Mouse (Mus musculus) thymus, postnatal 25 days (tissue): ENCODE results near the gene Kcnj5.
A peak's percentile ranks its signal among the peaks of the same experiment; 100 is the strongest.

Experiments
- DNase-seq: peaks from one replicate; pipeline ENCODE4 v3.0.0; 2022

Kcnj5 gene

GRCm38 (mm10) chr9:32344051-32344450 is at the start of gene Kcnj5:
Gene Kcnj5 (minus strand): TSS chr9:32344350.
- no peak for DNase-seq

- no peak for DNase-seq
Observed at GRCm38 (mm10) chr9:32392716-32393115, 48.6 kb upstream of the Kcnj5 start.

- DNase-seq = no peak
Observed at GRCm38 (mm10) chr9:32391701-32392100, 47.6 kb upstream of the Kcnj5 start.

GRCm38 (mm10) chr9:32391092-32391491 is 46.9 kb upstream of the Kcnj5 start:
- no peak for DNase-seq

GRCm38 (mm10) chr9:32388120-32388519 is 44.0 kb upstream of the Kcnj5 start:
- peak; percentile 45 for DNase-seq

- no peak for DNase-seq
Observed at GRCm38 (mm10) chr9:32384906-32385305, 40.8 kb upstream of the Kcnj5 start.

- no peak for DNase-seq
Observed at GRCm38 (mm10) chr9:32376863-32377590, 32.9 kb upstream of the Kcnj5 start.

- no peak for DNase-seq
Observed at GRCm38 (mm10) chr9:32376031-32376430, 31.9 kb upstream of the Kcnj5 start.

- DNase-seq = no peak
Observed at GRCm38 (mm10) chr9:32373656-32374055, 29.5 kb upstream of the Kcnj5 start.

GRCm38 (mm10) chr9:32372202-32372601 is 28.1 kb upstream of the Kcnj5 start, which contains the start of gene Kcnj1:
Gene Kcnj1 (plus strand): TSS chr9:32372493.
- DNase-seq = no peak

GRCm38 (mm10) chr9:32369388-32369787 is 25.2 kb upstream of the Kcnj5 start:
- DNase-seq = no peak

GRCm38 (mm10) chr9:32368812-32369211 is 24.7 kb upstream of the Kcnj5 start:
- no peak for DNase-seq

GRCm38 (mm10) chr9:32360770-32361169 is 16.6 kb upstream of the Kcnj5 start:
- DNase-seq = no peak

- DNase-seq = peak; percentile 58
Observed at GRCm38 (mm10) chr9:32350332-32350731, 6.2 kb upstream of the Kcnj5 start.

GRCm38 (mm10) chr9:32349344-32349743 is 5.2 kb upstream of the Kcnj5 start:
- DNase-seq = no peak

GRCm38 (mm10) chr9:32348096-32348495 is 3.9 kb upstream of the Kcnj5 start:
- no peak for DNase-seq

- DNase-seq = no peak
Observed at GRCm38 (mm10) chr9:32344489-32344888, 339 bp upstream of the Kcnj5 start.

GRCm38 (mm10) chr9:32342929-32343328 is 1.2 kb downstream of the Kcnj5 start:
- DNase-seq = no peak

GRCm38 (mm10) chr9:32340831-32341230 is 3.3 kb downstream of the Kcnj5 start:
- DNase-seq = no peak

GRCm38 (mm10) chr9:32335389-32336150 is 8.6 kb downstream of the Kcnj5 start:
- no peak for DNase-seq

GRCm38 (mm10) chr9:32331162-32331561 is 13.0 kb downstream of the Kcnj5 start:
- no peak for DNase-seq

GRCm38 (mm10) chr9:32328777-32329176 is 15.4 kb downstream of the Kcnj5 start:
- no peak for DNase-seq

GRCm38 (mm10) chr9:32323610-32324009 is 20.5 kb downstream of the Kcnj5 start:
- DNase-seq = no peak

GRCm38 (mm10) chr9:32320167-32320566 is 24.0 kb downstream of the Kcnj5 start:
- DNase-seq = no peak
